Mouse (Mus musculus) cerebral cortex, adult 2 months (tissue): ENCODE results near the gene Rbm46.

Experiments used
- WGBS: fragments of 180-500 bp; shearing (Covaris S2); methylation state at CpG from one replicate; pipeline ENCODE4 v1.1.7; 2018; 5-methylcytosine and 5-hydroxymethylcytosine counted together

Gene Rbm46

GRCm38 (mm10) chr3:82876372-82876739 lies at the start of gene Rbm46:
Gene Rbm46, minus strand, starts transcription at chr3:82876483.
- 18% methylated on average over 36 of the region's 36 CpGs for WGBS

- WGBS: 71% methylated on average over 1 of the region's 1 CpGs
These were observed 39.3 kb upstream of the Rbm46 start for GRCm38 (mm10) chr3:82915632-82916031.

GRCm38 (mm10) chr3:82908671-82909070 lies 32.4 kb upstream of the Rbm46 start:
- WGBS: 90% methylated on average over 2 of the region's 2 CpGs

GRCm38 (mm10) chr3:82904211-82904908 lies 28.1 kb upstream of the Rbm46 start:
- 5% methylated on average over 31 of the region's 31 CpGs for WGBS

GRCm38 (mm10) chr3:82903613-82904205 lies 27.4 kb upstream of the Rbm46 start, which contains the start of gene Lrat:
Gene Lrat, minus strand, starts transcription at chr3:82903973.
- WGBS: under 1% methylated on average over 35 of the region's 35 CpGs

GRCm38 (mm10) chr3:82902757-82903612 lies 26.7 kb upstream of the Rbm46 start:
- WGBS: 21% methylated on average over 20 of the region's 20 CpGs

- WGBS: 28% methylated on average over 2 of the region's 2 CpGs
These were observed 12.6 kb upstream of the Rbm46 start for GRCm38 (mm10) chr3:82888842-82889241.

GRCm38 (mm10) chr3:82877258-82877657 lies 975 bp upstream of the Rbm46 start:
- WGBS: 3% methylated on average over 4 of the region's 4 CpGs

GRCm38 (mm10) chr3:82875671-82876371 lies 462 bp downstream of the Rbm46 start:
- WGBS: 28% methylated on average over 69 of the region's 69 CpGs

GRCm38 (mm10) chr3:82857414-82858077 lies 18.7 kb downstream of the Rbm46 start:
- 23% methylated on average over 4 of the region's 4 CpGs for WGBS

GRCm38 (mm10) chr3:82825165-82825564 lies 51.1 kb downstream of the Rbm46 start:
- 67% methylated on average over 9 of the region's 9 CpGs for WGBS

- WGBS: 75% methylated on average over 3 of the region's 3 CpGs
These were observed 64.4 kb downstream of the Rbm46 start for GRCm38 (mm10) chr3:82811851-82812250.

GRCm38 (mm10) chr3:82810334-82811120 lies 65.8 kb downstream of the Rbm46 start:
- 85% methylated on average over 7 of the region's 7 CpGs for WGBS

- WGBS: 91% methylated on average over 7 of the region's 7 CpGs
These were observed 66.5 kb downstream of the Rbm46 start for GRCm38 (mm10) chr3:82809769-82810168.

GRCm38 (mm10) chr3:82808323-82808911 lies 67.9 kb downstream of the Rbm46 start:
- WGBS: 98% methylated on average over 1 of the region's 1 CpGs

- WGBS: 82% methylated on average over 7 of the region's 7 CpGs
These were observed 71.0 kb downstream of the Rbm46 start for GRCm38 (mm10) chr3:82805291-82805690.

GRCm38 (mm10) chr3:82800470-82800843 lies 75.8 kb downstream of the Rbm46 start:
- 93% methylated on average over 3 of the region's 3 CpGs for WGBS

GRCm38 (mm10) chr3:82799735-82800469 lies 76.4 kb downstream of the Rbm46 start:
- WGBS: 73% methylated on average over 4 of the region's 4 CpGs

GRCm38 (mm10) chr3:82793656-82794055 lies 82.6 kb downstream of the Rbm46 start:
- 88% methylated on average over 1 of the region's 1 CpGs for WGBS
